Mouse (Mus musculus) embryonic facial prominence, embryonic 15.5 days (tissue): ENCODE data around the gene Tmem171. TPM values are rescaled to one million over a fixed set of nuclear protein-coding genes. Genes with fewer than 3 reads are reported as not detected.

Source experiments
- ATAC-seq: fragments of 200-750 bp; cut with Nextera tagmentation; 2 replicates; pipeline ENCODE4 v1.8.0; 2017; ENCODE audit warnings: low read depth, moderate TSS enrichment; ENCODE audit not compliant: insufficient number of reproducible peaks, low FRiP score, low TSS enrichment
- H3K27ac ChIP-seq: fragments of 300-500 bp; sonication (generic); replicated peaks from 2 replicates; pipeline ENCODE4 v1.5.1; 2015; ENCODE audit warnings: mild to moderate bottlenecking, inconsistent platforms
- H3K27me3 ChIP-seq: fragments of 300-500 bp; sonication (generic); 2 replicates; pipeline ENCODE4 v1.6.1; 2015; ENCODE audit warnings: inconsistent platforms
- H3K36me3 ChIP-seq: fragments of 300-500 bp; sonication (generic); 2 replicates; pipeline ENCODE4 v1.6.1; 2015; ENCODE audit warnings: mild to moderate bottlenecking, inconsistent platforms
- H3K4me1 ChIP-seq: fragments of 300-500 bp; sonication (generic); 2 replicates; pipeline ENCODE4 v1.6.1; 2015; ENCODE audit warnings: inconsistent platforms
- H3K4me2 ChIP-seq: fragments of 300-500 bp; sonication (generic); replicated peaks from 2 replicates; pipeline ENCODE4 v1.6.1; 2015; ENCODE audit warnings: mild to moderate bottlenecking, inconsistent platforms
- H3K4me3 ChIP-seq: fragments of 300-500 bp; sonication (generic); replicated peaks from 2 replicates; pipeline ENCODE4 v1.5.1; 2015; ENCODE audit warnings: mild to moderate bottlenecking, inconsistent platforms
- H3K9ac ChIP-seq: fragments of 300-500 bp; sonication (generic); 2 replicates; pipeline ENCODE4 v1.6.1; 2015; ENCODE audit warnings: inconsistent platforms
- H3K9me3 ChIP-seq: fragments of 300-500 bp; sonication (generic); replicated peaks from 2 replicates; pipeline ENCODE4 v1.6.1; 2016; ENCODE audit warnings: inconsistent platforms
- WGBS: fragments of 180-500 bp; shearing (Covaris S2); methylation state at CpG from one replicate; pipeline ENCODE4 v1.1.7; 2015; 5-methylcytosine and 5-hydroxymethylcytosine counted together
- polyA plus RNA-seq: library from polyadenylated mRNA; unstranded; fragments of >200 nt; fragmentation: Nextera tagmentation; extraction: Ambion mirVana; gene quantifications from 2 replicates; pipeline ENCODE4 v1.2.1, GENCODE M21; 2015

Tmem171 gene
- polyA plus RNA-seq, 1 experiment from 2014 or later = 0.69 TPM

GRCm38 (mm10) chr13:98691956-98692515, 2.6 kb downstream of the Tmem171 start:
- H3K27ac ChIP-seq = no peak overlapping the region
- H3K27me3 ChIP-seq = peaks cover 28% of the 10 kb centered on the region
- no peaks in the 10 kb centered on the region for H3K36me3 ChIP-seq
- no peak overlapping the region for H3K4me3 ChIP-seq
- no peaks in the 10 kb centered on the region for H3K9me3 ChIP-seq
- ATAC-seq = no peak
- no peak overlapping the region for H3K4me2 ChIP-seq
- WGBS = 88% methylated on average over 13 of the region's 13 CpGs
- H3K4me1 ChIP-seq = peaks cover 9% of the 10 kb centered on the region
- no peak overlapping the region for H3K9ac ChIP-seq

GRCm38 (mm10) chr13:98690886-98691285, 3.7 kb downstream of the Tmem171 start:
- Histone ChIP-seq H3K27me3 (peaks cover 24% of the 10 kb centered on the region), H3K4me3 (no peak overlapping the region), H3K9me3 (no peaks in the 10 kb centered on the region), H3K9ac (no peak overlapping the region), H3K4me2 (no peak overlapping the region), H3K27ac (no peak overlapping the region), H3K36me3 (no peaks in the 10 kb centered on the region), H3K4me1 (peaks cover 9% of the 10 kb centered on the region)
- ATAC-seq = no peak
- 88% methylated on average over 11 of the region's 11 CpGs for WGBS

GRCm38 (mm10) chr13:98689605-98690290, 4.9 kb downstream of the Tmem171 start:
- Histone ChIP-seq H3K36me3 (no peaks in the 10 kb centered on the region), H3K27me3 (peaks cover 13% of the 10 kb centered on the region), H3K4me2 (no peak overlapping the region), H3K27ac (no peak overlapping the region), H3K9me3 (no peaks in the 10 kb centered on the region), H3K9ac (no peak overlapping the region), H3K4me1 (peaks cover 3% of the 10 kb centered on the region), H3K4me3 (no peak overlapping the region)
- no peak for ATAC-seq
- 45% methylated on average over 11 of the region's 11 CpGs for WGBS

- no peaks in the 10 kb centered on the region for H3K9me3 ChIP-seq
- H3K9ac ChIP-seq = no peak overlapping the region
- no peaks in the 10 kb centered on the region; the same call in 1 of the 2 replicates for H3K4me1 ChIP-seq
- WGBS = 65% methylated on average over 9 of the region's 9 CpGs
- H3K4me3 ChIP-seq = no peak overlapping the region
- no peak overlapping the region for H3K27ac ChIP-seq
- ATAC-seq = no peak
- no peaks in the 10 kb centered on the region for H3K27me3 ChIP-seq
- H3K4me2 ChIP-seq = no peak overlapping the region
- no peaks in the 10 kb centered on the region for H3K36me3 ChIP-seq
Observed at GRCm38 (mm10) chr13:98687931-98688330, 6.7 kb downstream of the Tmem171 start.

GRCm38 (mm10) chr13:98684144-98684900, 10.3 kb downstream of the Tmem171 start:
- H3K4me1 ChIP-seq = peaks cover 6% of the 10 kb centered on the region
- H3K4me2 ChIP-seq = no peak overlapping the region
- no peak overlapping the region for H3K4me3 ChIP-seq
- no peaks in the 10 kb centered on the region for H3K27me3 ChIP-seq
- H3K9me3 ChIP-seq = no peaks in the 10 kb centered on the region
- 72% methylated on average over 9 of the region's 9 CpGs for WGBS
- no peak for ATAC-seq
- H3K27ac ChIP-seq = no peak overlapping the region
- H3K36me3 ChIP-seq = no peaks in the 10 kb centered on the region
- H3K9ac ChIP-seq = no peak overlapping the region

GRCm38 (mm10) chr13:98683412-98683811, 11.2 kb downstream of the Tmem171 start:
- Histone ChIP-seq H3K9me3 (no peaks in the 10 kb centered on the region), H3K36me3 (no peaks in the 10 kb centered on the region), H3K4me2 (no peak overlapping the region), H3K27ac (no peak overlapping the region), H3K27me3 (no peaks in the 10 kb centered on the region), H3K4me1 (peaks cover 6% of the 10 kb centered on the region), H3K9ac (no peak overlapping the region), H3K4me3 (no peak overlapping the region)
- ATAC-seq = no peak
- 83% methylated on average over 2 of the region's 2 CpGs for WGBS

GRCm38 (mm10) chr13:98680470-98681060, 14.1 kb downstream of the Tmem171 start:
- no peak overlapping the region for H3K27ac ChIP-seq

GRCm38 (mm10) chr13:98679631-98680041, 15.0 kb downstream of the Tmem171 start:
- no peak overlapping the region for H3K4me3 ChIP-seq
- ATAC-seq = no peak
- H3K4me1 ChIP-seq = peaks cover 6% of the 10 kb centered on the region
- H3K9ac ChIP-seq = no peak overlapping the region
- no peaks in the 10 kb centered on the region for H3K36me3 ChIP-seq
- no peak overlapping the region for H3K4me2 ChIP-seq
- H3K27ac ChIP-seq = no peak overlapping the region
- H3K27me3 ChIP-seq = no peaks in the 10 kb centered on the region
- H3K9me3 ChIP-seq = no peaks in the 10 kb centered on the region
- WGBS = 30% methylated on average over 4 of the region's 4 CpGs

More at GRCm38 (mm10) chr13:98680470-98681060, 14.1 kb downstream of the Tmem171 start:
- H3K4me1 ChIP-seq = peaks cover 6% of the 10 kb centered on the region
- 71% methylated on average over 5 of the region's 5 CpGs for WGBS
- no peaks in the 10 kb centered on the region for H3K27me3 ChIP-seq
- no peaks in the 10 kb centered on the region for H3K9me3 ChIP-seq
- no peak overlapping the region for H3K4me2 ChIP-seq
- no peak overlapping the region for H3K4me3 ChIP-seq
- ATAC-seq = no peak
- no peak overlapping the region for H3K9ac ChIP-seq
- H3K36me3 ChIP-seq = no peaks in the 10 kb centered on the region

GRCm38 (mm10) chr13:98679230-98679629, 15.4 kb downstream of the Tmem171 start:
- ATAC-seq = no peak
- Histone ChIP-seq H3K9ac (no peak overlapping the region), H3K36me3 (no peaks in the 10 kb centered on the region), H3K4me2 (no peak overlapping the region), H3K27me3 (no peaks in the 10 kb centered on the region), H3K4me3 (no peak overlapping the region), H3K9me3 (no peaks in the 10 kb centered on the region), H3K27ac (no peak overlapping the region), H3K4me1 (peaks cover 6% of the 10 kb centered on the region)
- WGBS = 88% methylated on average over 1 of the region's 1 CpGs

- H3K9ac ChIP-seq = no peak overlapping the region
- H3K27ac ChIP-seq = no peak overlapping the region
- ATAC-seq = no peak
- H3K4me1 ChIP-seq = no peaks in the 10 kb centered on the region
- H3K27me3 ChIP-seq = no peaks in the 10 kb centered on the region
- H3K4me2 ChIP-seq = no peak overlapping the region
- H3K4me3 ChIP-seq = no peak overlapping the region
- 75% methylated on average over 4 of the region's 4 CpGs for WGBS
- no peaks in the 10 kb centered on the region for H3K36me3 ChIP-seq
- no peaks in the 10 kb centered on the region for H3K9me3 ChIP-seq
Observed at GRCm38 (mm10) chr13:98673922-98674321, 20.7 kb downstream of the Tmem171 start.

- 62% methylated on average over 3 of the region's 3 CpGs for WGBS
- Histone ChIP-seq H3K27me3 (no peaks in the 10 kb centered on the region), H3K4me3 (no peak overlapping the region), H3K4me2 (no peak overlapping the region), H3K4me1 (no peaks in the 10 kb centered on the region; the same call in 1 of the 2 replicates), H3K9ac (no peak overlapping the region), H3K9me3 (no peaks in the 10 kb centered on the region), H3K27ac (no peak overlapping the region), H3K36me3 (no peaks in the 10 kb centered on the region)
- no peak for ATAC-seq
Observed at GRCm38 (mm10) chr13:98669296-98669695, 25.3 kb downstream of the Tmem171 start.
